Mouse (Mus musculus) cerebellum, adult 9-10 months (tissue): Measurements from ENCODE around the gene Olfr780.
"Not testable (repeated sequence)": the region's sequence is repeated elsewhere in the genome, so short reads cannot be mapped to it uniquely, and the experiment has no call there.

Source experiments
- DNase-seq: peaks from one replicate; pipeline ENCODE4 v3.0.0; 2022

Gene Olfr780

GRCm38 (mm10) chr10:129317817-129318216 lies at the start of gene Olfr780:
Olfr780 (plus strand) TSS chr10:129318117.
- DNase-seq: no peak

- DNase-seq: no peak
These were observed 46.8 kb upstream of the Olfr780 start, which contains the start of gene Olfr777 for GRCm38 (mm10) chr10:129271081-129271535. Olfr777 (minus strand) TSS chr10:129271485.

GRCm38 (mm10) chr10:129312973-129313372 lies 4.9 kb upstream of the Olfr780 start:
- not testable (repeated sequence) for DNase-seq

GRCm38 (mm10) chr10:129313521-129313920 lies 4.4 kb upstream of the Olfr780 start:
- not testable (repeated sequence) for DNase-seq

GRCm38 (mm10) chr10:129328554-129328953 lies 10.6 kb downstream of the Olfr780 start, which contains the start of gene Olfr781:
Olfr781 (plus strand) TSS chr10:129328854.
- DNase-seq: no peak

GRCm38 (mm10) chr10:129348550-129348949 lies 30.6 kb downstream of the Olfr780 start, which contains the start of gene Olfr782:
Olfr782 (plus strand) TSS chr10:129348850.
- DNase-seq: no peak

GRCm38 (mm10) chr10:129352475-129352874 lies 34.6 kb downstream of the Olfr780 start:
- not testable (repeated sequence) for DNase-seq

GRCm38 (mm10) chr10:129356496-129356895 lies 38.6 kb downstream of the Olfr780 start:
- DNase-seq: not testable (repeated sequence)

GRCm38 (mm10) chr10:129357307-129357706 lies 39.4 kb downstream of the Olfr780 start:
- no peak for DNase-seq
